Mouse (Mus musculus) layer of hippocampus, adult 9-11 months (tissue): ENCODE results near the gene Arhgap29.

Source experiments
- DNase-seq: peaks from one replicate; pipeline ENCODE4 v3.0.0; 2022

The Arhgap29 gene

GRCm38 (mm10) chr3:121952041-121952591 is at the start of gene Arhgap29:
Arhgap29 (plus strand) TSS chr3:121952541.
- no peak for DNase-seq

- DNase-seq = no peak
Measured at GRCm38 (mm10) chr3:121902729-121903128, 49.6 kb upstream of the Arhgap29 start.

- DNase-seq = no peak
Measured at GRCm38 (mm10) chr3:121903286-121903685, 49.1 kb upstream of the Arhgap29 start.

GRCm38 (mm10) chr3:121903695-121904094 is 48.6 kb upstream of the Arhgap29 start:
- no peak for DNase-seq

- DNase-seq = no peak
Measured at GRCm38 (mm10) chr3:121904476-121904875, 47.9 kb upstream of the Arhgap29 start.

GRCm38 (mm10) chr3:121906623-121907022 is 45.7 kb upstream of the Arhgap29 start:
- no peak for DNase-seq

- DNase-seq = no peak
Measured at GRCm38 (mm10) chr3:121909155-121909554, 43.2 kb upstream of the Arhgap29 start.

GRCm38 (mm10) chr3:121913476-121913875 is 38.9 kb upstream of the Arhgap29 start:
- DNase-seq = no peak

GRCm38 (mm10) chr3:121914459-121915185 is 37.7 kb upstream of the Arhgap29 start:
- DNase-seq = no peak

- DNase-seq = no peak
Measured at GRCm38 (mm10) chr3:121915191-121915590, 37.1 kb upstream of the Arhgap29 start.

- DNase-seq = no peak
Measured at GRCm38 (mm10) chr3:121916802-121917532, 35.4 kb upstream of the Arhgap29 start.

GRCm38 (mm10) chr3:121917658-121918057 is 34.7 kb upstream of the Arhgap29 start:
- DNase-seq = no peak

GRCm38 (mm10) chr3:121919961-121920360 is 32.4 kb upstream of the Arhgap29 start:
- DNase-seq = no peak

- no peak for DNase-seq
Measured at GRCm38 (mm10) chr3:121920769-121921168, 31.6 kb upstream of the Arhgap29 start.

GRCm38 (mm10) chr3:121924768-121925486 is 27.4 kb upstream of the Arhgap29 start:
- DNase-seq = no peak

GRCm38 (mm10) chr3:121927601-121928000 is 24.7 kb upstream of the Arhgap29 start:
- no peak for DNase-seq

- DNase-seq = peak; percentile 7
Measured at GRCm38 (mm10) chr3:121932815-121933214, 19.5 kb upstream of the Arhgap29 start.

- no peak for DNase-seq
Measured at GRCm38 (mm10) chr3:121936241-121936640, 16.1 kb upstream of the Arhgap29 start.

GRCm38 (mm10) chr3:121937036-121937435 is 15.3 kb upstream of the Arhgap29 start:
- no peak for DNase-seq

- no peak for DNase-seq
Measured at GRCm38 (mm10) chr3:121939658-121940057, 12.7 kb upstream of the Arhgap29 start.

GRCm38 (mm10) chr3:121940094-121940889 is 12.0 kb upstream of the Arhgap29 start:
- DNase-seq = no peak

- no peak for DNase-seq
Measured at GRCm38 (mm10) chr3:121941204-121941745, 11.1 kb upstream of the Arhgap29 start.
